Mouse (Mus musculus) liver, embryonic 16.5 days (tissue): Measurements from ENCODE around the gene Ift22. TPM values are rescaled to one million over a fixed set of nuclear protein-coding genes. Genes with fewer than 3 reads are reported as not detected.
A peak's percentile ranks its signal among the peaks of the same experiment; 100 is the strongest.

Source experiments
- ATAC-seq: fragments of 200-750 bp; cut with Nextera tagmentation; 2 replicates; pipeline ENCODE4 v1.8.0; 2017; ENCODE audit warnings: low read depth, mild to moderate bottlenecking, moderate number of reproducible peaks, moderate library complexity
- H3K27ac ChIP-seq: fragments of 300-500 bp; sonication (generic); 2 replicates; pipeline ENCODE4 v1.5.1; 2014; ENCODE audit warnings: mild to moderate bottlenecking, low read length
- H3K27me3 ChIP-seq: fragments of 300-500 bp; sonication (generic); 2 replicates; pipeline ENCODE4 v1.6.1; 2014; ENCODE audit warnings: low read depth, low read length, mixed read lengths; ENCODE audit not compliant: control insufficient read depth, insufficient read depth
- H3K36me3 ChIP-seq: fragments of 300-500 bp; sonication (generic); 2 replicates; pipeline ENCODE4 v1.6.1; 2014; ENCODE audit warnings: mild to moderate bottlenecking; ENCODE audit not compliant: control insufficient read depth, insufficient read depth
- H3K4me1 ChIP-seq: fragments of 300-500 bp; sonication (generic); 2 replicates; pipeline ENCODE4 v1.6.1; 2014; ENCODE audit warnings: low read depth, low read length, mixed read lengths; ENCODE audit not compliant: control insufficient read depth
- H3K4me2 ChIP-seq: fragments of 300-500 bp; sonication (generic); 2 replicates; pipeline ENCODE4 v1.6.1; 2014; ENCODE audit warnings: low read depth, low read length, mixed read lengths
- H3K4me3 ChIP-seq: fragments of 300-500 bp; sonication (generic); 2 replicates; pipeline ENCODE4 v1.5.1; 2014; ENCODE audit warnings: low read depth, mild to moderate bottlenecking, low read length
- H3K9ac ChIP-seq: fragments of 300-500 bp; sonication (generic); 2 replicates; pipeline ENCODE4 v1.6.1; 2014; ENCODE audit warnings: low read depth, low read length
- H3K9me3 ChIP-seq: fragments of 300-500 bp; sonication (generic); replicated peaks from 2 replicates; pipeline ENCODE4 v1.6.1; 2016; ENCODE audit warnings: low read length; ENCODE audit not compliant: control insufficient read depth
- WGBS: fragments of 180-500 bp; shearing (Covaris S2); extraction: QIAGEN DNeasy Blood & Tissue Kit; methylation state at CpG from one replicate; pipeline ENCODE4 v1.1.7; 2014; ENCODE audit not compliant: insufficient replicate concordance; 5-methylcytosine and 5-hydroxymethylcytosine counted together
- polyA plus RNA-seq: library from polyadenylated mRNA; unstranded; fragments of >200 nt; fragmentation: Nextera tagmentation; extraction: Ambion mirVana; gene quantifications from 2 replicates; pipeline ENCODE4 v1.2.1, GENCODE M21; 2015

Ift22 gene
- polyA plus RNA-seq, 1 experiment from 2014 or later, result 7.6 TPM

DNA sequence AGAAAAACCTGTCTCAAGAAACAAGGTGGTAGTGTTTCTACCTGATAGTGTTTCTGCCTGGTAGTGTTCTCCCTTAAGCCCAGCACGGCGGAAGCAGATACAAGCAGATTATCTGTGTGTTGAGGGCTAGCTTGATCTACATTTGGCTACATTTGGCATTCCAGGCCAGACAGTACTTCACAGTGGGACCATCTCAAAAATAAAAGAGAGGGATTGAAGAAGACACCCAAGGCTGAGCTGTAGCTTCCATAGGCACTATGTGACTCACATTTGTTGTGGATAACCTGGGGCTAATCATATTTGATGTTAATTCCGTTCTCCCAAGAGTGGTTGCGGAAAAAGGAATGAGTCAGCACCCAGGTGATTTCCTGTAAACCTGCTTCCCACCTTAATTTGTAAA, 44.2 kb downstream of the Ift22 start:
- no peak overlapping the region for H3K4me3 ChIP-seq
- no peaks in the 10 kb centered on the region for H3K9me3 ChIP-seq
- WGBS, result 59% methylated on average over 4 of the region's 4 CpGs
- H3K27ac ChIP-seq, result no peak overlapping the region
- no peaks in the 10 kb centered on the region for H3K36me3 ChIP-seq
- H3K9ac ChIP-seq, result no peak overlapping the region
- peaks cover 17% of the 10 kb centered on the region for H3K4me1 ChIP-seq
- ATAC-seq, result no peak
- H3K4me2 ChIP-seq, result no peak overlapping the region
- no peaks in the 10 kb centered on the region for H3K27me3 ChIP-seq

DNA sequence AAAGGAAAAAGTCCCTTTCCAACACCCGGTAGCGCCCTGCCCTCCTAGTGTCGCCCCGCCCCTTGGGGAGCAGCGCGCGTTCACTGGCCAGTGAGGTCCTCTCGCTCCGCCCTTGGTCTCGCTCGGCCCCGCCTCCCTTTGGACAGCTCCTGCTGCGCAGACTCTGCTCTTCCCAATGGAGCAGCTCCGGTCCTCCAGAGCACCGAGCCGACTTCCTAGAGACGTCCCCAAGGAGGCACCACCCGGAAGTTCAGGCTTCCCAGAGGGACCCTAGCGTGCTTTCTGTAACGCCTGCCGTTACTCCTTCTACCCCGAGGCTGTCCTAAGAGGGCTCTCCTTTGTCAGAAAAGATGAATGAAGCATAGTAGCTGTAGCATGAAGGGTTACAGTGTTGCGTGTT, 45.1 kb downstream of the Ift22 start, which contains the start of gene Fis1:
Gene Fis1 (plus strand): TSS at position 261 of the 400 bp plus-strand sequence.
- WGBS, result under 1% methylated on average over 23 of the region's 23 CpGs
- Histone ChIP-seq H3K4me1 (peaks cover 17% of the 10 kb centered on the region), H3K4me3 (peak within 1 kb of the TSS; percentile 79), H3K4me2 (peak within 1 kb of the TSS; percentile 92), H3K27ac (peak within 1 kb of the TSS; percentile 71), H3K36me3 (no peaks in the 10 kb centered on the region), H3K27me3 (no peaks in the 10 kb centered on the region), H3K9ac (peak within 1 kb of the TSS; percentile 72), H3K9me3 (no peaks in the 10 kb centered on the region)
- peak; percentile 98 for ATAC-seq

- Histone ChIP-seq H3K4me1 (peaks cover 17% of the 10 kb centered on the region), H3K27me3 (no peaks in the 10 kb centered on the region), H3K9ac (peak overlapping the region; percentile 72), H3K36me3 (no peaks in the 10 kb centered on the region), H3K9me3 (no peaks in the 10 kb centered on the region), H3K27ac (peak overlapping the region; percentile 71), H3K4me3 (peak overlapping the region; percentile 79), H3K4me2 (peak overlapping the region; percentile 92)
- WGBS, result 3% methylated on average over 12 of the region's 12 CpGs
- peak; percentile 25 for ATAC-seq
Measured at GRCm38 (mm10) chr5:136953440-136953951, 45.5 kb downstream of the Ift22 start.

- 61% methylated on average over 4 of the region's 4 CpGs for WGBS
- Histone ChIP-seq H3K4me2 (no peak overlapping the region), H3K27ac (no peak overlapping the region), H3K9me3 (no peaks in the 10 kb centered on the region), H3K36me3 (no peaks in the 10 kb centered on the region), H3K4me3 (no peak overlapping the region), H3K9ac (no peak overlapping the region), H3K4me1 (peaks cover 17% of the 10 kb centered on the region), H3K27me3 (no peaks in the 10 kb centered on the region)
- ATAC-seq, result no peak
Measured at GRCm38 (mm10) chr5:136955622-136956021, 47.7 kb downstream of the Ift22 start.

- Histone ChIP-seq H3K4me3 (no peak overlapping the region), H3K4me1 (peaks cover 19% of the 10 kb centered on the region), H3K27me3 (no peaks in the 10 kb centered on the region), H3K27ac (no peak overlapping the region), H3K36me3 (no peaks in the 10 kb centered on the region), H3K9ac (no peak overlapping the region), H3K4me2 (no peak overlapping the region), H3K9me3 (no peaks in the 10 kb centered on the region)
- ATAC-seq, result no peak
- 79% methylated on average over 1 of the region's 1 CpGs for WGBS
Measured at GRCm38 (mm10) chr5:136957250-136957649, 49.3 kb downstream of the Ift22 start.

DNA sequence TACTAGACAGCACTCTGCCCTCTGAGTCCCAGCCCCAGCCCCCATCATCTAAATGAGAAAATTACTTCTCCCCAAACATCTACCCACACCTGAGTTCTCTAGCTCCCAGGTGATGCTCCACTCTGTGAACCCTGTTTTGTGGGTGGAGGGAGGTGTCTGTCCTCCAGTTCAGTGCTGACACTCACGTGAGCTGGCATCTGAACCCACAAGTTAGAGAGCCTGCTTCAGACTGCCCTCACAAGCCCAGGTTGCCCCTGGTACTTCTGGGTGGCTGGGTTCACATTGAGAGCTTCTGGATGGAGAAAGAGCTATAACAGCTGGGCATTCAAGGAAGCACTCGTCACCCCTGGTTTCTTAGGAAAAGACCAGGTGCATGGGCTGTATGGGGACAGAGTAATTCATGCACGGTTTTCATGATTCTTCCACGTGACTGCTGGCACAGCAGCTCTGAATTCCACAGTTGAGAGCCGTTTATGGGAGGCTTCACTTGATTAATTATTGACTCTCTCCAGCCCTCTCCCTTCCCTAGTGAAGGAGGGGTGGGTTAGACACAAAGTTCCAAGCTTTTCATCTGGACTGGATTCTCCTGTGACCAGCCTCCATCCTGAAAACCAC, 51.1 kb downstream of the Ift22 start:
- Histone ChIP-seq H3K4me2 (no peak overlapping the region), H3K9me3 (no peaks in the 10 kb centered on the region), H3K27me3 (no peaks in the 10 kb centered on the region), H3K36me3 (peaks cover 6% of the 10 kb centered on the region), H3K9ac (no peak overlapping the region), H3K4me3 (no peak overlapping the region), H3K4me1 (peaks cover 23% of the 10 kb centered on the region), H3K27ac (no peak overlapping the region)
- no peak for ATAC-seq
- WGBS, result 59% methylated on average over 5 of the region's 5 CpGs

DNA sequence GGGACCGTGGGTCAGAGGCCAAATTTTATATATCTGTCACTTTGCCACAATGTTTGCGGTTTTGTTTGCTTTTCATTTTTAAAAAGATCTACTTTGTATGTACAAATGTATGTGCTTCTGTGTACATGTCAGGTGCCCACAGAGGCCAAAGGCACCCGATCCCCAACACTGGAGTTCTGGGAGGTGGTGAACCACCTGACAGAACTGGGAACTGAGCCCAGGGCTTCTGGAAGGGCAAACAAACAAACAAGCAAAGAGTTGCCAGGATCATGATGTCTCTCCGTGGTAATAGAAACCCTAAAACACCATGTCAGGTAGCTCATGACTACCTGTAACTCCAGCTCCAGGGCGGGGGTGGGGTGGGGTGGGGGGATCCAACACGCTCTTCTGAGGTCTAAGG, 52.1 kb downstream of the Ift22 start:
- H3K4me2 ChIP-seq, result no peak overlapping the region
- no peaks in the 10 kb centered on the region for H3K9me3 ChIP-seq
- no peak overlapping the region for H3K4me3 ChIP-seq
- peaks cover 6% of the 10 kb centered on the region for H3K36me3 ChIP-seq
- H3K27me3 ChIP-seq, result no peaks in the 10 kb centered on the region
- WGBS, result 75% methylated on average over 6 of the region's 6 CpGs
- no peak overlapping the region for H3K27ac ChIP-seq
- peaks cover 30% of the 10 kb centered on the region for H3K4me1 ChIP-seq
- no peak for ATAC-seq
- H3K9ac ChIP-seq, result no peak overlapping the region

DNA sequence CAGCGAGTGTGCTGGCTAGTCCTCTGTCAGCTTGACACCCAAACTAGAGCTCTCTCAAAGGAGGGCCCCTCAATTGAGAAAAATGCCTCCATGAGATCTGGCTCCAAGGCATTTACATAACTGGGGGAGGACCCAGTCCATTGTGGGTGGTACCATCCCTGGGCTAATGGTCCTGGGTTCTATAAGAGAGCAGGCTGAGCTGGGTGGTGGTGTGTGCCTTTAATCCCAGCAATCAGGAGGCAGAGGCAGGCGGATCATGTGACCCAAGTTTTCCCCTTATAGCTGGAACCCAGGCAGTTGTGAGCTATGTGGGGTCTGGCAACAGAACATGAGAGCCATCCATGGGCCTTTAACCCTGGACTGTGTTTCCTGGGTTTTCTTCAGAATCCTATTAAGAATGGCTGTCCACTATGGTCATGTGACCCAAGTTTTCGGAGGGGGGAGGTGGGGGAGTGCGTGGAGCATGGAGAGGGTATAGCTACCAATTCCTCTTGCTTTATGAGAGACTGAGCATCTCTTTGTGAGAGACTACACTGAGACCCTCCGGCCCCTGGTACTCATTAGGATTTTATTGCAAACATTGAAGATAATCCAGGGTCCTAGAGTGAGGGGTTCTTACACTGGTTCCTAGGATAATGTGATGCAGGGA, 53.5 kb downstream of the Ift22 start:
- ATAC-seq, result no peak
- Histone ChIP-seq H3K4me3 (peak overlapping the region; percentile 82), H3K9ac (peak overlapping the region; percentile 88), H3K36me3 (peaks cover 6% of the 10 kb centered on the region), H3K27ac (peak overlapping the region; percentile 92), H3K4me1 (peaks cover 40% of the 10 kb centered on the region), H3K27me3 (no peaks in the 10 kb centered on the region), H3K9me3 (no peaks in the 10 kb centered on the region), H3K4me2 (peak overlapping the region; percentile 84)
- 29% methylated on average over 5 of the region's 5 CpGs for WGBS

GRCm38 (mm10) chr5:136961983-136962461, 54.1 kb downstream of the Ift22 start:
- WGBS, result 0% methylated on average over 20 of the region's 20 CpGs
- H3K4me2 ChIP-seq, result peak overlapping the region; percentile 84
- peak overlapping the region; percentile 92 for H3K27ac ChIP-seq
- no peaks in the 10 kb centered on the region for H3K27me3 ChIP-seq
- H3K36me3 ChIP-seq, result peaks cover 6% of the 10 kb centered on the region
- peak overlapping the region; percentile 82 for H3K4me3 ChIP-seq
- ATAC-seq, result peak; percentile 81
- peaks cover 46% of the 10 kb centered on the region for H3K4me1 ChIP-seq
- no peaks in the 10 kb centered on the region for H3K9me3 ChIP-seq
- peak overlapping the region; percentile 88 for H3K9ac ChIP-seq
